Mouse (Mus musculus) urinary bladder, postnatal 25 days (tissue): Measurements from ENCODE around the gene Arsa.
A peak's percentile ranks its signal among the peaks of the same experiment; 100 is the strongest.

Experiments
- DNase-seq: peaks from one replicate; pipeline ENCODE4 v3.0.0; 2022; ENCODE audit warnings: low spot score

The Arsa gene

GRCm38 (mm10) chr15:89494970-89495369 is 17.7 kb upstream of the Arsa start:
- DNase-seq = no peak

- DNase-seq = no peak
Measured at GRCm38 (mm10) chr15:89488611-89489117, 11.4 kb upstream of the Arsa start.

GRCm38 (mm10) chr15:89488182-89488581 is 11.0 kb upstream of the Arsa start:
- DNase-seq = no peak

GRCm38 (mm10) chr15:89480584-89480983 is 3.4 kb upstream of the Arsa start:
- DNase-seq = no peak

GRCm38 (mm10) chr15:89478622-89479021 is 1.4 kb upstream of the Arsa start:
- no peak for DNase-seq

GRCm38 (mm10) chr15:89477806-89478205 is 581 bp upstream of the Arsa start:
- DNase-seq = no peak

GRCm38 (mm10) chr15:89476475-89476815 is 780 bp downstream of the Arsa start:
- no peak for DNase-seq

- peak; percentile 90 for DNase-seq
Measured at GRCm38 (mm10) chr15:89475611-89476474, 1.4 kb downstream of the Arsa start.

GRCm38 (mm10) chr15:89475293-89475600 is 2.0 kb downstream of the Arsa start:
- no peak for DNase-seq

GRCm38 (mm10) chr15:89474596-89475292 is 2.5 kb downstream of the Arsa start:
- DNase-seq = no peak

- no peak for DNase-seq
Measured at GRCm38 (mm10) chr15:89473921-89474320, 3.3 kb downstream of the Arsa start.

- no peak for DNase-seq
Measured at GRCm38 (mm10) chr15:89473370-89473769, 3.9 kb downstream of the Arsa start.

GRCm38 (mm10) chr15:89471476-89471875 is 5.7 kb downstream of the Arsa start:
- DNase-seq = no peak

GRCm38 (mm10) chr15:89468577-89468976 is 8.6 kb downstream of the Arsa start:
- no peak for DNase-seq

GRCm38 (mm10) chr15:89465052-89465451 is 12.2 kb downstream of the Arsa start:
- DNase-seq = no peak

GRCm38 (mm10) chr15:89463334-89464235 is 13.6 kb downstream of the Arsa start:
- no peak for DNase-seq

- no peak for DNase-seq
Measured at GRCm38 (mm10) chr15:89462176-89462575, 15.0 kb downstream of the Arsa start.

- no peak for DNase-seq
Measured at GRCm38 (mm10) chr15:89461321-89461720, 15.9 kb downstream of the Arsa start.

GRCm38 (mm10) chr15:89460298-89460697 is 16.9 kb downstream of the Arsa start:
- DNase-seq = no peak

GRCm38 (mm10) chr15:89459821-89460220 is 17.4 kb downstream of the Arsa start:
- DNase-seq = no peak

GRCm38 (mm10) chr15:89458942-89459341 is 18.3 kb downstream of the Arsa start:
- no peak for DNase-seq

GRCm38 (mm10) chr15:89455642-89456041 is 21.6 kb downstream of the Arsa start:
- DNase-seq = no peak
